Mouse (Mus musculus) neural tube, embryonic 15.5 days (tissue): ENCODE data around the gene Hmx3. TPM values are rescaled to one million over a fixed set of nuclear protein-coding genes. Genes with fewer than 3 reads are reported as not detected.

ENCODE experiments used
- ATAC-seq: fragments of 200-750 bp; cut with Nextera tagmentation; 2 replicates; pipeline ENCODE4 v1.8.0; 2017; ENCODE audit warnings: mild to moderate bottlenecking, moderate TSS enrichment, moderate library complexity; ENCODE audit not compliant: low FRiP score
- H3K27ac ChIP-seq: fragments of 300-500 bp; sonication (generic); replicated peaks from 2 replicates; pipeline ENCODE4 v1.5.1; 2015; ENCODE audit warnings: mild to moderate bottlenecking, inconsistent platforms
- H3K27me3 ChIP-seq: fragments of 300-500 bp; sonication (generic); replicated peaks from 2 replicates; pipeline ENCODE4 v1.6.1; 2015; ENCODE audit warnings: inconsistent platforms
- H3K36me3 ChIP-seq: fragments of 300-500 bp; sonication (generic); 2 replicates; pipeline ENCODE4 v1.6.1; 2015; ENCODE audit warnings: inconsistent platforms
- H3K4me1 ChIP-seq: fragments of 300-500 bp; sonication (generic); 2 replicates; pipeline ENCODE4 v1.6.1; 2015; ENCODE audit warnings: inconsistent platforms
- H3K4me2 ChIP-seq: fragments of 300-500 bp; sonication (generic); 2 replicates; pipeline ENCODE4 v1.6.1; 2015; ENCODE audit warnings: inconsistent platforms, mild to moderate bottlenecking, moderate library complexity
- H3K4me3 ChIP-seq: fragments of 300-500 bp; sonication (generic); replicated peaks from 2 replicates; pipeline ENCODE4 v1.5.1; 2015; ENCODE audit warnings: mild to moderate bottlenecking, inconsistent platforms
- H3K9ac ChIP-seq: fragments of 300-500 bp; sonication (generic); replicated peaks from 2 replicates; pipeline ENCODE4 v1.6.1; 2015; ENCODE audit warnings: mild to moderate bottlenecking, inconsistent platforms
- H3K9me3 ChIP-seq: fragments of 300-500 bp; sonication (generic); replicated peaks from 2 replicates; pipeline ENCODE4 v1.6.1; 2016; ENCODE audit warnings: inconsistent platforms
- WGBS: fragments of 180-500 bp; shearing (Covaris S2); methylation state at CpG from one replicate; pipeline ENCODE4 v1.1.7; 2015; ENCODE audit warnings: mixed read lengths; 5-methylcytosine and 5-hydroxymethylcytosine counted together
- polyA plus RNA-seq: library from polyadenylated mRNA; unstranded; fragments of >200 nt; fragmentation: Nextera tagmentation; extraction: Ambion mirVana; gene quantifications from 2 replicates; pipeline ENCODE4 v1.2.1, GENCODE M21; 2015

Hmx3 gene
- polyA plus RNA-seq, 1 experiment from 2014 or later, result 0.54 TPM

- peaks cover 11% of the 10 kb centered on the region for H3K4me1 ChIP-seq
- no peak for ATAC-seq
- no peak within 1 kb of the TSS for H3K4me2 ChIP-seq
- H3K4me3 ChIP-seq, result no peak within 1 kb of the TSS
- no peak within 1 kb of the TSS for H3K9ac ChIP-seq
- H3K27ac ChIP-seq, result no peak within 1 kb of the TSS
- H3K9me3 ChIP-seq, result no peaks in the 10 kb centered on the region
- WGBS, result 3% methylated on average over 3 of the region's 3 CpGs
- H3K27me3 ChIP-seq, result peaks cover 95% of the 10 kb centered on the region
- no peaks in the 10 kb centered on the region for H3K36me3 ChIP-seq
Observed at GRCm38 (mm10) chr7:131548473-131548872, 5.8 kb downstream of the Hmx3 start, which contains the start of gene Hmx2. Gene Hmx2 (plus strand): TSS chr7:131548773.

- Histone ChIP-seq H3K27me3 (peaks cover 97% of the 10 kb centered on the region), H3K4me1 (peaks cover 18% of the 10 kb centered on the region), H3K4me2 (no peak overlapping the region), H3K36me3 (no peaks in the 10 kb centered on the region), H3K4me3 (no peak overlapping the region), H3K9ac (no peak overlapping the region), H3K27ac (no peak overlapping the region), H3K9me3 (no peaks in the 10 kb centered on the region)
- WGBS, result 0% methylated on average over 4 of the region's 4 CpGs
- no peak for ATAC-seq
Observed at GRCm38 (mm10) chr7:131551471-131551870, 8.8 kb downstream of the Hmx3 start.

DNA sequence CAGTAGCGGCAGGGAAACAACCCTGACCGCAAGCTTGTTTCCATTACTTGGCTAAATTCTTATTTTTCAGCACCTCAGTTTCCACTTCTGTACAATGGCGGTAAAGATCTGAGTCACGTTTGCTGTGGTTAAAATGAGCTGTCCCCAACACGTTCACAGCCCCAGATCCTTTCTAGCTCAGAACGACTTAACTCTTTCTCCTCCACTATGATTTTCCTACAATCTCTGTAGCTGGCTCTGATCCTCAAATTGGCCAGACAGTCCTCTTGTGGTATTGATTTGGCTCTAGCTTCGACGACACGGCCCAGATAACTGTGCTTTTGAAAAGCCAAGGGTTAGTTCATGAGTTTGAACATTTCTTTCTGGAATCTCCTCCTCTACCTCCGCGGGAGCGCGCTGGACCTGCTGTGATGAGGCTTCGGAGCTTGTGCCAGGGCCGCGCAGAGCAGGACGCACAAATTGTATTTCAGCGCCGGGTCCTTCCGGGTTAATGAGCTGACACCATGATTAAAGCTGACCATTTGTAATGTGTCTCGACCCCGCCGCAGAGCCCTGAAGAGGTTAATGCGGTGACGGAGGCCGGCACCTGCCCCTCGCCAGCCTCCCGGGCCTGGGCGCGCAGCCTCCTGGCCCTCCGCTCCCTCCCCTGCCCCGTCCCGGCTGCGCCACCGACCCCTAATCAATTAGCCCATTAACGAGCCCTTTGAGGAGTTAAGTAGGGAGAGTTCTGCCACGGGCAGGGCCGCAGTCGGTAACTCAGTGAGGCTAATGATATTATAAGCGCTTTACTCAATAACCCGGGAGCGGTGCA is 9.5 kb downstream of the Hmx3 start:
- no peak for ATAC-seq
- Histone ChIP-seq H3K4me2 (no peak overlapping the region), H3K27me3 (peaks cover 95% of the 10 kb centered on the region), H3K4me1 (peaks cover 22% of the 10 kb centered on the region), H3K36me3 (no peaks in the 10 kb centered on the region), H3K9ac (no peak overlapping the region), H3K9me3 (no peaks in the 10 kb centered on the region), H3K4me3 (no peak overlapping the region), H3K27ac (no peak overlapping the region)
- under 1% methylated on average over 42 of the region's 42 CpGs for WGBS

DNA sequence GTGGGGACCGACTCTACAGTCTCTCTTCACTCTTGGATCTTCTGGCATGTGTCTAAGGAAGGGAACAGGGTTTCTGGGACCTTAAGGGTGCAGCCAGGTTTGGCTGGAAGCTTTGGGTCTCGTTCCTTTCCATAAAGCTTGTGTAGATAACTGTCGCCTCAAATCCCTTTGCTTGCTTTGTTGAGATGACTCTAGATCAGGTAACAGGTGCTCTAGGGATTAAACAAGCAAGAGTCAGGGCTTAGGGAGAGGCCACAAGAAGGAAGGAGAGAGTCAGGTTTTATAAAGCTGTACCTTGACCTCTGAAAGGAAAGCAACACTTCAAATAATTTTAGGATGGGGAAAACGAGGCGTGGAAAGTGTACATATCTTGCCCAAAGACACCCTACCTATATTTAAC is 10.1 kb downstream of the Hmx3 start:
- ATAC-seq, result no peak
- 3% methylated on average over 5 of the region's 5 CpGs for WGBS
- H3K27ac ChIP-seq, result no peak overlapping the region
- peaks cover 95% of the 10 kb centered on the region for H3K27me3 ChIP-seq
- no peaks in the 10 kb centered on the region for H3K9me3 ChIP-seq
- no peak overlapping the region for H3K4me3 ChIP-seq
- no peak overlapping the region for H3K4me2 ChIP-seq
- H3K36me3 ChIP-seq, result no peaks in the 10 kb centered on the region
- no peak overlapping the region for H3K9ac ChIP-seq
- peaks cover 22% of the 10 kb centered on the region for H3K4me1 ChIP-seq

GRCm38 (mm10) chr7:131553771-131554175 is 11.1 kb downstream of the Hmx3 start:
- no peak overlapping the region for H3K27ac ChIP-seq
- no peaks in the 10 kb centered on the region for H3K9me3 ChIP-seq
- H3K9ac ChIP-seq, result no peak overlapping the region
- H3K27me3 ChIP-seq, result peaks cover 95% of the 10 kb centered on the region
- H3K4me1 ChIP-seq, result peaks cover 22% of the 10 kb centered on the region
- H3K4me2 ChIP-seq, result peak overlapping the region; percentile 46
- no peaks in the 10 kb centered on the region for H3K36me3 ChIP-seq
- 0 out of 2 replicates have a peak, but pooled peaks have one; percentile 36 for ATAC-seq
- H3K4me3 ChIP-seq, result peak overlapping the region; percentile 19
- under 1% methylated on average over 38 of the region's 39 CpGs for WGBS

GRCm38 (mm10) chr7:131554341-131555180 is 11.9 kb downstream of the Hmx3 start:
- no peak for ATAC-seq
- no peak overlapping the region for H3K27ac ChIP-seq
- peaks cover 95% of the 10 kb centered on the region for H3K27me3 ChIP-seq
- peak overlapping the region; percentile 19 for H3K4me3 ChIP-seq
- peaks cover 22% of the 10 kb centered on the region for H3K4me1 ChIP-seq
- peak overlapping the region; percentile 46 for H3K4me2 ChIP-seq
- no peaks in the 10 kb centered on the region for H3K9me3 ChIP-seq
- H3K9ac ChIP-seq, result no peak overlapping the region
- no peaks in the 10 kb centered on the region for H3K36me3 ChIP-seq
- under 1% methylated on average over 45 of the region's 45 CpGs for WGBS

- Histone ChIP-seq H3K27me3 (peaks cover 86% of the 10 kb centered on the region), H3K9ac (no peak overlapping the region), H3K36me3 (no peaks in the 10 kb centered on the region), H3K4me2 (peak overlapping the region; percentile 45), H3K4me1 (peaks cover 22% of the 10 kb centered on the region), H3K4me3 (peak overlapping the region; percentile 19), H3K9me3 (no peaks in the 10 kb centered on the region), H3K27ac (no peak overlapping the region)
- WGBS, result under 1% methylated on average over 68 of the region's 68 CpGs
- no peak for ATAC-seq
Observed at GRCm38 (mm10) chr7:131555301-131556081, 12.8 kb downstream of the Hmx3 start.

- Histone ChIP-seq H3K27me3 (peaks cover 80% of the 10 kb centered on the region), H3K9me3 (no peaks in the 10 kb centered on the region), H3K4me3 (peak overlapping the region; percentile 19; the same call in 1 of the 2 replicates), H3K4me1 (peaks cover 27% of the 10 kb centered on the region), H3K36me3 (no peaks in the 10 kb centered on the region), H3K9ac (no peak overlapping the region), H3K27ac (no peak overlapping the region), H3K4me2 (peak overlapping the region; percentile 45)
- ATAC-seq, result no peak
- 1% methylated on average over 9 of the region's 9 CpGs for WGBS
Observed at GRCm38 (mm10) chr7:131556116-131556515, 13.4 kb downstream of the Hmx3 start.

- Histone ChIP-seq H3K27me3 (peaks cover 74% of the 10 kb centered on the region), H3K27ac (no peak overlapping the region), H3K4me1 (peaks cover 31% of the 10 kb centered on the region), H3K4me2 (peak overlapping the region; percentile 11), H3K4me3 (0 out of 2 replicates have a peak overlapping the region, but pooled peaks have one; percentile 1), H3K36me3 (no peaks in the 10 kb centered on the region), H3K9ac (no peak overlapping the region), H3K9me3 (no peaks in the 10 kb centered on the region)
- 1% methylated on average over 37 of the region's 37 CpGs for WGBS
- no peak for ATAC-seq
Observed at GRCm38 (mm10) chr7:131556541-131557271, 14.0 kb downstream of the Hmx3 start.

GRCm38 (mm10) chr7:131557751-131558150 is 15.1 kb downstream of the Hmx3 start:
- ATAC-seq, result no peak
- peaks cover 64% of the 10 kb centered on the region for H3K27me3 ChIP-seq

More at GRCm38 (mm10) chr7:131557751-131558150, 15.1 kb downstream of the Hmx3 start:
- H3K9ac ChIP-seq, result no peak overlapping the region
- H3K36me3 ChIP-seq, result peaks cover 8% of the 10 kb centered on the region
- peaks cover 41% of the 10 kb centered on the region for H3K4me1 ChIP-seq
- no peak overlapping the region for H3K27ac ChIP-seq
- H3K4me2 ChIP-seq, result no peak overlapping the region
- no peak overlapping the region for H3K4me3 ChIP-seq
- 36% methylated on average over 2 of the region's 2 CpGs for WGBS
- H3K9me3 ChIP-seq, result no peaks in the 10 kb centered on the region
